In the genomic region with DNA sequence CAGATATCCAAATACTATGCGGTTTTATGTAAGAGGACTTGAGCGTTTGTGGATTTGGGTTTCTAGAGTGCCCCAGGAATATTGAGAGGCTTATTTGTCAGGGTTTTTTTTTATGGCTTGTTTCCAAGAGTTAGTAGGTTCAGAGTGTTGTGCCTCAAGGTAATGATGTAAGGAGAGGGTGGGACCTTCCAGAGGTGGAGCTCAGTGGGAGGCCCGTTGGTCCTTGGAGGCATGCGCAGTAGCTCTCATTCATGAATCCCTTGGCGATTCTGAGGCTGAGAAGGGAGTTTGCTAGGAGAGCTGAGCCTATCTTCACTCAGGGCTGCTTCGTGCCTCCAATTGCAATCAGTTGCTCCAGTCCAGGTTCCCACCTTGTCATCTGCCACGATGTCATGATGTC, we compare ENCODE assay signal across 22 mouse cellular contexts. TPM values are rescaled to one million over a fixed set of nuclear protein-coding genes. Genes with fewer than 3 reads are reported as not detected.
"Had no signal": no experiment of that assay in that cellular context is flagged by ENCODE, and none has a peak within 500 bp of the region (broad histone marks: within the 10 kb centered on the region; RNA-seq: fewer than 3 reads in every experiment).

No protein-coding gene starts in this region.

- ATAC-seq: liver, embryonic 12.5 days; midbrain, embryonic 13.5 days had no signal

- H3K36me3 ChIP-seq: kidney, embryonic 15.5 days; limb, embryonic 12.5 days; liver, embryonic 12.5 days; liver, embryonic 15.5 days; lung, embryonic 15.5 days; midbrain, embryonic 10.5 days; midbrain, embryonic 13.5 days; neural tube, embryonic 12.5 days; neural tube, embryonic 15.5 days; stomach, embryonic 15.5 days had no signal

- H3K27ac ChIP-seq: kidney, embryonic 15.5 days; left cerebral cortex, adult 2 months; limb, embryonic 12.5 days; liver, embryonic 12.5 days; liver, embryonic 15.5 days; lung, embryonic 15.5 days; midbrain, embryonic 10.5 days; midbrain, embryonic 13.5 days; neural tube, embryonic 12.5 days; neural tube, embryonic 15.5 days; stomach, embryonic 15.5 days had no signal

- H3K4me1 ChIP-seq: liver, embryonic 12.5 days; liver, embryonic 15.5 days had no signal

- H3K9me3 ChIP-seq: kidney, embryonic 15.5 days; limb, embryonic 12.5 days; liver, embryonic 12.5 days; liver, embryonic 15.5 days; lung, embryonic 15.5 days; midbrain, embryonic 10.5 days; midbrain, embryonic 13.5 days; neural tube, embryonic 12.5 days; neural tube, embryonic 15.5 days; stomach, embryonic 15.5 days had no signal

- H3K4me3 ChIP-seq: kidney, embryonic 15.5 days; left cerebral cortex, adult 2 months; limb, embryonic 12.5 days; liver, embryonic 12.5 days; liver, embryonic 15.5 days; lung, embryonic 15.5 days; megakaryocyte, embryonic 14.5 days; midbrain, embryonic 10.5 days; midbrain, embryonic 13.5 days; neural tube, embryonic 12.5 days; neural tube, embryonic 15.5 days; stomach, embryonic 15.5 days had no signal

- DNase-seq: kidney, adult 11 months; kidney, adult 8-10 months; kidney, postnatal 10 days; kidney, postnatal 36 days; layer of hippocampus, postnatal 36 days; liver; retina, postnatal 1 day; right cerebral cortex, postnatal 25 days; spleen, adult 18-20 months; thymus, postnatal 25 days had no signal

- H3K9ac ChIP-seq: kidney, embryonic 15.5 days; limb, embryonic 12.5 days; liver, embryonic 12.5 days; liver, embryonic 15.5 days; lung, embryonic 15.5 days; neural tube, embryonic 12.5 days; neural tube, embryonic 15.5 days; stomach, embryonic 15.5 days had no signal

- H3K4me2 ChIP-seq: kidney, embryonic 15.5 days; limb, embryonic 12.5 days; liver, embryonic 12.5 days; liver, embryonic 15.5 days; lung, embryonic 15.5 days; midbrain, embryonic 13.5 days; neural tube, embryonic 12.5 days; neural tube, embryonic 15.5 days; stomach, embryonic 15.5 days had no signal

RNA-seq across cellular contexts. Expression of gene Helt, which starts 4.4 kb away (rescaled TPM):
- polyA plus RNA-seq: kidney, embryonic 15.5 days; limb, embryonic 12.5 days; liver, embryonic 12.5 days; liver, embryonic 15.5 days; lung, embryonic 15.5 days; neural tube, embryonic 15.5 days had no signal
